Mouse (Mus musculus) common myeloid progenitor, adult 5-6 weeks (primary cell): Measurements from ENCODE around the gene Foxc2. TPM values are rescaled to one million over a fixed set of nuclear protein-coding genes. Genes with fewer than 3 reads are reported as not detected.

Experiments
- ATAC-seq: replicated peaks from 2 replicates; pipeline ENCODE4 v1.8.0; 2016; ENCODE audit warnings: low read depth, mild to moderate bottlenecking, moderate TSS enrichment, inconsistent platforms; ENCODE audit not compliant: poor library complexity, severe bottlenecking
- total RNA-seq: library from RNA; stranded (forward); fragments of 200-1000, 187-1606 nt; gene quantifications from 2 replicates; pipeline ENCODE4 v1.2.3, GENCODE M21; 2017

Foxc2 gene
- total RNA-seq, 1 experiment from 2014 or later: not detected

DNA sequence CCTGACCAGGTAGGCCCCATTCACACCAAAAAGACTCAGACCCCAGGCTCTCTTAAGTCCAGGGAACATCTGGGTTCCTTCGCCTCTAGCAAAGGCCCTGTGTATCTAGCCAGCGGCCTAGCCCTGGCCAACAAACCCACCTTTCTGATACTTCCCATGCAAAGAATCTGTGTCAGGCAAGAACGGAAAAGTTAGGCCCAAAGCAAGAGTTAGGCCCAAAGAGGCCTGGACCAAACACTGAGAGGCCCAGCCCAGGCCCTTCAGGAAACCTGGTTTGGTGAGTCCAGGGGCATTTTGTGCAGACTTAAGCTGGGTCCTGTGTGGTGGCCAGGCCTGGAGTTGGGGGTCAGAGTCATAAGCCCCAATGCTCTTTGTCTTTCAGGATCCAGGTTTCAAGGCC, 30.4 kb upstream of the Foxc2 start:
- ATAC-seq: no peak

GRCm38 (mm10) chr8:121086004-121086900, 29.7 kb upstream of the Foxc2 start:
- ATAC-seq: no peak

GRCm38 (mm10) chr8:121088281-121088680, 27.7 kb upstream of the Foxc2 start:
- ATAC-seq: no peak

GRCm38 (mm10) chr8:121088871-121089630, 26.9 kb upstream of the Foxc2 start:
- no peak for ATAC-seq

DNA sequence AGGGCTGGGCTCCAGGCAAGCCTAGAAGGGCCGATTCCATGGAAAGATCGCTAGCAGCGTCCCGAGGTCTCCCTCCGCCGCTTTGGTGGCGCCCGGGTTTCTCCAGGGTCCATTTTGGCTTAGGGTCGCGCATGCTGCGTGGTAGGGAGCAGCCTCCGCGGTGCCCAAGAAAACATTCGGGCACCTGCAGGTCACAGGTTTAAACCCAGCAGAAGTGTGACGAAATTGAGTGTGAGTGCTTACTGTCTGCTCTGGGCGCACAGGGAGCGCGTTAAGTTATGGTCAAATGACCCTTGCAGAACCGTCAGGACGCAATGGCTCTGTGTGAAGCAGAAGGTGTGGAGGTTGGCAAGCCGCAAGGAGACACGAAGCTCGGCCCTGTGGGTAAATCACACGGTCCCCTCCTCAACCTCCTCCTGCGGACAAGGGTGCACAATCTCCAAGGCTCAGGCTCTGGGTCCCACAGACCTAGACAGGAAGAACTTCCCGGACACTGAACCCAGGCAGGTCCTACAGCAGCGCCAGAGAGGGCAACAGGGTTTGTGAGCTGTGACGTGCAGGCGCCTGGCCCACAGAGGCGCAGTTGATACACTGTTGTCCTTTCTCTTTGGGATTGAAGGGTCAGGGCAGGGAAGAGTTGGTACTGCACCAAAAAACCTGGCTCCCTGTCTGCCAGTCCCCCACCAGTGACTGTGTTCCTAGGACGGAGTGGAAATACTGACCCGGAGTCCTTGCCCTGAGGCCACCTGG, 26.2 kb upstream of the Foxc2 start:
- ATAC-seq: no peak

- ATAC-seq: no peak
Measured at GRCm38 (mm10) chr8:121090716-121091115, 25.3 kb upstream of the Foxc2 start.

GRCm38 (mm10) chr8:121092141-121092540, 23.8 kb upstream of the Foxc2 start:
- no peak for ATAC-seq

DNA sequence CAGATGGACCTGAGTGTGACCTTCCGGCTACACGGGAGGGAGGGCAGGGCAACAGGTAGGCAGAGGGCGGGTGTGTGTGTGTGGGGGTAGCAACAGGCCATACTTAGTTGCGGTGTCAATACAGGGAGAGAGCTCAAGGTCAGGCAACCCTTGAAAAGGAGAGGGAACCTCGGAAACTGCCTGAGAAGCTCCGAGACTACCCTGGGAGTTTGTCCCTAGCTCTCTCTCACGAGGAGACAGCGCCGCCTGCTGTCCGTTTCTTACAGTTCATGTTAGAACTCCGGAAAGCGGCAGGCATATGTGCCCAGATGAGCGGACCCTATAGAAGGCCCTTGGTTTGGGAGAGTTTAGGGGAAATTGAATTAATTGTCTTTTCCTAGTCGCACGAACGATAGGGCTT, 23.3 kb upstream of the Foxc2 start:
- ATAC-seq: peak; percentile 76

DNA sequence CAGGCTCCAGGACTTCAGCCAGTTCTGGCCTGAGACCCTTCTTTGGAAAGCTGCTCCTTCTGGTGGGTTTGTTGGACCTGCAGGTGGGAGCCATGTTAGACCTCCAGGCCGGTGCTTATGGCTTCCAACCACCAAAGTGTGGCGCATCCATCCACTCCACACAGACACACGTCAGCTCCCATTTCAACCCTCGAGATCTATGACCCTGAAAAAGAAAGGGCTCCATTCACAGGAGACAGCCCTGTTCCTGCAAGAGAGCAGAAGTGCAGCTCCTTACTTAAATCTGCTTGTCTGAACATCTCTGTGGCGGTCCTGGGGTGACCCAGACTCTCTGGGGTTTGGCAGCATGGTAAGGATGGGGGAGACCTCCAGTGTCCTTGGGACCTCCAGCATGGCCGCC, 22.5 kb upstream of the Foxc2 start:
- no peak for ATAC-seq

- peak; percentile 53; the same call in 1 of the 2 replicates for ATAC-seq
Measured at GRCm38 (mm10) chr8:121104049-121104818, 11.7 kb upstream of the Foxc2 start.

- peak; percentile 90 for ATAC-seq
Measured at GRCm38 (mm10) chr8:121107668-121108656, 8.0 kb upstream of the Foxc2 start, which contains the start of gene Mthfsd. Gene Mthfsd (minus strand): TSS chr8:121108392.

- ATAC-seq: no peak
Measured at GRCm38 (mm10) chr8:121108657-121109056, 7.3 kb upstream of the Foxc2 start.

- no peak for ATAC-seq
Measured at GRCm38 (mm10) chr8:121111145-121111907, 4.6 kb upstream of the Foxc2 start.

GRCm38 (mm10) chr8:121113261-121113660, 2.7 kb upstream of the Foxc2 start:
- peak; percentile 93 for ATAC-seq

GRCm38 (mm10) chr8:121115136-121115535, 835 bp upstream of the Foxc2 start:
- no peak for ATAC-seq

GRCm38 (mm10) chr8:121116591-121117185, 717 bp downstream of the Foxc2 start:
- ATAC-seq: no peak

GRCm38 (mm10) chr8:121117186-121117651, 1.2 kb downstream of the Foxc2 start:
- ATAC-seq: no peak
